Comparison of ENCODE assay signal across 17 mouse cellular contexts in genomic region chr3:159843135-159843534, GRCm38 (mm10).
"Had no signal": no experiment of that assay in that cellular context is flagged by ENCODE, and none has a peak within 500 bp of the region (broad histone marks: within the 10 kb centered on the region; RNA-seq: fewer than 3 reads in every experiment).

No protein-coding gene starts in this region.

- H3K4me3 ChIP-seq: intestine, embryonic 15.5 days; kidney, embryonic 15.5 days; left cerebral cortex, adult 2 months; liver, embryonic 13.5 days; stomach, embryonic 15.5 days had no signal

- H3K9me3 ChIP-seq: intestine, embryonic 15.5 days; kidney, embryonic 15.5 days; liver, embryonic 13.5 days; midbrain, embryonic 12.5 days; neural tube, embryonic 13.5 days; stomach, embryonic 15.5 days had no signal

- H3K4me2 ChIP-seq: liver, embryonic 13.5 days had no signal

- H3K27me3 ChIP-seq: intestine, embryonic 15.5 days; kidney, embryonic 15.5 days; liver, embryonic 13.5 days; midbrain, embryonic 12.5 days; stomach, embryonic 15.5 days had no signal

- ATAC-seq: intestine, embryonic 15.5 days had no signal

- H3K9ac ChIP-seq: intestine, embryonic 15.5 days; kidney, embryonic 15.5 days; liver, embryonic 13.5 days; midbrain, embryonic 12.5 days; neural tube, embryonic 13.5 days; stomach, embryonic 15.5 days had no signal

- H3K36me3 ChIP-seq: intestine, embryonic 15.5 days; kidney, embryonic 15.5 days; liver, embryonic 13.5 days; midbrain, embryonic 12.5 days; neural tube, embryonic 13.5 days; stomach, embryonic 15.5 days had no signal

- H3K4me1 ChIP-seq: stomach, embryonic 15.5 days had no signal

- H3K27ac ChIP-seq: intestine, embryonic 15.5 days; kidney, embryonic 15.5 days; liver, embryonic 13.5 days; midbrain, embryonic 12.5 days; neural tube, embryonic 13.5 days; stomach, embryonic 15.5 days had no signal

- DNase-seq: kidney, adult 11 months; kidney, adult 8-10 months; kidney, postnatal 10 days; kidney, postnatal 36 days; layer of hippocampus, postnatal 36 days; left cerebral cortex, postnatal 4 days; liver, embryonic 13.5 days; lung, adult 2 months; lung, postnatal 14 days; lung, postnatal 4 days; thymus, postnatal 25 days had no signal
